Mouse (Mus musculus): ENCODE measurements around the gene Acap1.

Gene Acap1

GRCm38 (mm10) chr11:69837604-69837951 lies 57.8 kb downstream of the Acap1 start, which contains the start of gene Nlgn2:
TSS of gene Nlgn2 (minus strand) at chr11:69837784.
- DNase-seq (ENCODE audit: low spot score), result no peak

GRCm38 (mm10) chr11:69836703-69837576 lies 58.4 kb downstream of the Acap1 start:
- DNase-seq (ENCODE audit: low spot score), result peak; percentile 45

- DNase-seq (ENCODE audit: low spot score), result no peak
These were observed 59.4 kb downstream of the Acap1 start for GRCm38 (mm10) chr11:69835966-69836335.

- peak; percentile 68 for DNase-seq (ENCODE audit: low spot score)
These were observed 59.9 kb downstream of the Acap1 start for GRCm38 (mm10) chr11:69835326-69835965.

GRCm38 (mm10) chr11:69834001-69834549 lies 61.3 kb downstream of the Acap1 start:
- DNase-seq (ENCODE audit: low spot score), result peak; percentile 40

GRCm38 (mm10) chr11:69833554-69833953 lies 61.8 kb downstream of the Acap1 start:
- DNase-seq (ENCODE audit: low spot score), result no peak
